Mouse (Mus musculus) v-Abl transformed pro-B cells (cell line): ENCODE data around the gene Clpp.

Source experiments
- in situ Hi-C, 2 experiments: fragments of 400-800 bp; cut with MboI; formaldehyde crosslinking; loops; one replicate each; pipeline ENCODE4 v1.15.1; 2025; ENCODE audit not compliant: unreplicated experiment in 2 of 2

The Clpp gene

GRCm38 (mm10) chr17:57019693-57020092 is 29.6 kb downstream of the Clpp start:
- in situ Hi-C loops, result no loop called here

DNA sequence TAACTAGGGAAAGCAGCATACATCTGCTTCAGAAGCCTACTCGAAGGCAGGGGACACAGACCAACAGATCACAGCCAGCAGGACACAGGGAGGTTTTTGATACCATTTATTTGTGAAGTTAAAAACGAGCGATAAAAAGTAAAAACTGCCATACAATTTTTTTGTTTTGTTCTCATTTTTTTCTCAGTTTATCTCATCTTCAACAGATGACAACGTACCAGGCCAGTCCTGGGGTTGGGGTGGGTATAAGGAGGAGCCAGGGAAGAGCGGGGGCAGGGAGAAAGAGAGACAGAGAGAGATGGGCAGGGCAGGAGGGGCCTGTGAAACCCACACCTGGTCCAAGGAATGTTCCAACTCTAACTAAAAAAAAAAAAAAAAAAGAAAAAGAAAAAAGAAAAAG is 30.9 kb downstream of the Clpp start:
- in situ Hi-C loops, result no loop called here

GRCm38 (mm10) chr17:57027471-57027870 is 37.4 kb downstream of the Clpp start:
- in situ Hi-C loops, result no loop called here

DNA sequence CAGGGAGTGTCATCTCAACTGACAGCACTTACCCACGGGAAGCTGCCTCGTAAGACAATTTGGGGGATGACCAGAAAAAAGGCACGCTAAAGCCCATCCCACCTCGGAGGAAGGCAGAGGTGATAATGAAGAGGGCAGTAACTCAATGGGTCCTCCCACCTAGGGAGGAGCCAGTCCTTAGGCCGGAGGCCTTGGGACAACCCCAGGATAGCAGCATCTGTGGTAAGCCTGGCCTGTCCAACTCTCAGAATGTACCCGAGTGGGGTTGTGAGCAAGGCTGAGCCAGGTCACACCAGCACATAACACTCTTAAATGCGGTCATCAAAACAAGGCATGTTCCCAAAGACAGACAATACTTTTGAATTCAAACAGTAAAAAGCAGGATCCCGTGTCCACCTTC is 39.6 kb downstream of the Clpp start:
- in situ Hi-C loops, result no loop called here

GRCm38 (mm10) chr17:57030931-57031660 is 41.0 kb downstream of the Clpp start, which contains the start of gene Khsrp:
Khsrp (minus strand) TSS chr17:57031522.
- in situ Hi-C loops, result no loop called here

DNA sequence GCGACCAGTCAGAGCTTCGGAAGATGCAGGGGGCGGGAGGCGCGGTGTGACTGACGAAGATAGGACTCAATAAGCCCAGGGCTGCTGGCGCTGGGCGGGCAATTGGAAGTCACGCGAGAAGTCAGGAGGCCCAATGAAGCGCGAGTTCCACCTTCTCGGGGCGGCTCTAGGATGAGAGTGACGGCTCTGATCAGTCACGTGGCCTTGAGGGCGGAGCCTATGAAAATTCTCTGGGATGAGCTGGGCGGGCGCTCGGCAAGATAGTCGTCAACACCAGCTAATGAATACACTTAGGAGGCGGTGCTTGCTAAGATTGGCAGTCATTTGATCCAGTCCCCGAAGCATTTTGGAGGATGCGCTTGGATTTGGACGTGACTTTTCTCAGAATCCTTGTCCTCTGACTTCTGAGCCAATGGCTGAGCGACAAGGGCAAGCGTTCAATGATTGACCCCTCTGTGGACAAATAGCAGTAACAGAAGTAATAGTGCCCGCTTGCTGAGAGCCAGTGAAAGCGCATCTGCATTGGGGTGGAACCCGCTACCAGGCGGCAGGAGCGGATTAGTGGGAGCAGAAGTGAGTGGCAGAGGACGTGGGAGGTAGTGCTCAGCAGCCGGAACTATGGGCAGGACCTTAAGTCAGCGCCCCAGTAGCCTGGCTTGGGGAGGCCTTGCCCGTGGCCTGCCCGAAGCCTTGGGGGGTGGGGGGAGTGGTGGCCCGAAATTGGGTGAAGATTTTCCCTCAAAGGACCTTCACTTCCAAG is 41.7 kb downstream of the Clpp start:
- in situ Hi-C loops, result no loop called here

GRCm38 (mm10) chr17:57032854-57033253 is 42.7 kb downstream of the Clpp start:
- in situ Hi-C loops, result no loop called here

- in situ Hi-C loops, result no loop called here
These were observed 48.9 kb downstream of the Clpp start for GRCm38 (mm10) chr17:57038978-57039377.

GRCm38 (mm10) chr17:57041554-57041953 is 51.4 kb downstream of the Clpp start, which contains the start of gene Slc25a41:
Slc25a41 (minus strand) TSS chr17:57041654.
- in situ Hi-C loops, result no loop called here
